Mouse (Mus musculus): ENCODE results near the gene Mc3r. TPM values are rescaled to one million over a fixed set of nuclear protein-coding genes. Genes with fewer than 3 reads are reported as not detected.

The Mc3r gene
- 0.14 TPM in 2 replicates for polyA plus RNA-seq (2015; fragmentation: Nextera tagmentation; extraction: Ambion mirVana)

DNA sequence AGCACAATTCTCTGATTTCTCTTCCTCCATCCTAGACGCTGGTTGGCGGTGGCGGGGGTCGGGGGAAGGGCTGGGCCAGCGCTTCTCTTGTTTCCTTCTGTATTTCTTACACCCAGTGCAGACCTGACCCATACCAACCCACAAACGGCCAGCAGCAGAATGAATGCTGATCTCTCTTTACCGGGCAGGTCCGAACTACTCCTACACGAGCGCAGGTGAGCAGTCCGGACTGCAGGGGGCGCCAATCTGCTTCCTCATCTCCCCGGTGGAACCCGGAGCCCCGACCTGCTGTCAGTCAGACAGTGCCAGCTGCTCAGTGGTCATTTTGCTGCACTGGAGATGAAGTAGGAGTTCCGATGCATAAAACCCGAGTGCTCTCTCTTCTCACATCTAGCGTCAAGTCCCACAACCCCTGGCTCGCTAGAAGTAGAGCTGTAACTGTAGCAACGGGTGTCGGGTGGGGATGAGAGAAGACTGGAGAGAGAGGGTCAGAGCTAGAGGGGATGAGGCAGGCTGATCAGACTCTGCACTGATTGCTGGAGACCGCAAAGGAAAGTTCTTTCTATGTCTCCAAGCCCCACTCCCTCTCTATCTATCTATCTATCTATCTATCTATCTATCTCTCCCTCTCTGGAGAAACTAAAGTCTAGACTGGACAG is at the start of gene Mc3r:
Gene Mc3r (plus strand): TSS at position 387 of the 659 bp plus-strand sequence.
- no peak for ATAC-seq (ENCODE audit: low FRiP score, low read depth)
- Histone ChIP-seq H3K4me1 (peaks cover 7% of the 10 kb centered on the region; the same call in 1 of the 2 replicates), H3K9ac (no peak within 1 kb of the TSS), H3K4me2 (replicated peaks) (no peak within 1 kb of the TSS), H3K36me3 (no peaks in the 10 kb centered on the region), H3K4me3 (no peak within 1 kb of the TSS), H3K27me3 (peaks cover 54% of the 10 kb centered on the region), H3K9me3 (no peaks in the 10 kb centered on the region), H3K27ac (no peak within 1 kb of the TSS)
- WGBS: 13% methylated on average over 22 of the region's 22 CpGs

DNA sequence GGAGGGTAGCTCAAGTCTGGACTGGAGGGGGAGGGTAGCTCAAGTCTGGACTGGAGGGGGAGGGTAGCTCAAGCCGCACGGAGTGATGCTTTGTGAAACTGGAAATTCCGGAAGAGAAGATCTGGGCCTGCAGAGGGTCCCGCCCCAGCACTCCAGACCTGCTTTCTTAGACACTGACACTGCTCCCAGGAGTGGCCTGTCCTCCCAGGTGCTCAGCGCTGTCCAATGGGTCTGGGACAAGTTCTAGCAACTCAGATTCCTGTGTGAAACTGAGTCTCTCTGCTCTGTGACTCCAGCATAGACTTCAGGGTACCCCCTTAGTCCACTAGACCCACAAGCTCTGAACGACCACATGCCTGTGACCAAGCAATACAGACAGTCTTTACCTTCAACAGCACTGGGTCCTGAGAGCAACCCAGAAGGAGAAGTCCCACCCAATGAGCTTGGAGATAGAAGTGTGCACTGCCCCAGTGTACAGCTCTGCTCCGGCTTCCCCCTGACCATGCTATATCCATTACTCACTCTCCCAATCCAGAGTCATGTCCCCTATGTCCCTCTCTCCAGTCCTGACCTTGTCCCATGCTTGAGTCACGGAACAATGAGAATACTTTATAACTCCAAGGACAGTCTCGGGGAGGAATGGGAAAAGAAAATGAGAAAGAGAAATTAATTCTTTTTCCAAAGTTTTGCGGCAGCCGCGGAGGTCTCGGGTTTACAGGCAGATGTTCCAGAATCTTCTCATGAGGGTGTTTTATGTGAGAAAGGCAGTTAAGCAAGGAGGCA is 46.1 kb upstream of the Mc3r start:
- WGBS: 82% methylated on average over 13 of the region's 13 CpGs
- no peak overlapping the region for H3K4me2 ChIP-seq (replicated peaks)
- H3K4me3 ChIP-seq: no peak overlapping the region
- H3K9ac ChIP-seq: no peak overlapping the region
- no peaks in the 10 kb centered on the region for H3K4me1 ChIP-seq
- H3K27ac ChIP-seq: no peak overlapping the region
- H3K36me3 ChIP-seq: no peaks in the 10 kb centered on the region
- no peaks in the 10 kb centered on the region for H3K9me3 ChIP-seq
- no peaks in the 10 kb centered on the region; the same call in 1 of the 2 replicates for H3K27me3 ChIP-seq
- ATAC-seq (ENCODE audit: low FRiP score, low read depth): no peak

DNA sequence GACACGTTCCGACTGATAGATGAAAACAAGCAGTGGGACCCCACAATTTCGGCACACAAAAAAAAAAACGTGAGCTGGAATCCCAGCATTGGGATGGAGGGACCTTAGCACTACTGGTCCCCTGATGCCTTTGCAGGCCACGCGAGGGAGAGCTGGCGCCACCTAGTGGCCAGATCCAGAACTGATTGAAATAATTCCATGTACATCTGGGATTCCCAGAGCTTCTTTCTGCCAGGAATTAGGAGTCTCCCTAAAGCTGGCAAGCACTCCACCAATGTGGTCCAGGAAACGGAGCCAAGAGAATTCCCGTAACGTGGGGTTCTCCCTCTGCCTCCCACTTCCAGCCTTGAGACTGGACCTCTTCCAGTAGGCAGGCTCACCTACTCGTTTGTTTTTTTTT is 41.3 kb upstream of the Mc3r start:
- 7% methylated on average over 11 of the region's 11 CpGs for WGBS
- H3K9ac ChIP-seq: no peak overlapping the region
- H3K4me1 ChIP-seq: no peaks in the 10 kb centered on the region
- no peak overlapping the region for H3K4me2 ChIP-seq (replicated peaks)
- no peak overlapping the region for H3K27ac ChIP-seq
- ATAC-seq (ENCODE audit: low FRiP score, low read depth): peak; percentile 51; the same call in 1 of the 2 replicates
- H3K27me3 ChIP-seq: no peaks in the 10 kb centered on the region; the same call in 1 of the 2 replicates
- H3K4me3 ChIP-seq: no peak overlapping the region
- H3K9me3 ChIP-seq: no peaks in the 10 kb centered on the region
- no peaks in the 10 kb centered on the region for H3K36me3 ChIP-seq

DNA sequence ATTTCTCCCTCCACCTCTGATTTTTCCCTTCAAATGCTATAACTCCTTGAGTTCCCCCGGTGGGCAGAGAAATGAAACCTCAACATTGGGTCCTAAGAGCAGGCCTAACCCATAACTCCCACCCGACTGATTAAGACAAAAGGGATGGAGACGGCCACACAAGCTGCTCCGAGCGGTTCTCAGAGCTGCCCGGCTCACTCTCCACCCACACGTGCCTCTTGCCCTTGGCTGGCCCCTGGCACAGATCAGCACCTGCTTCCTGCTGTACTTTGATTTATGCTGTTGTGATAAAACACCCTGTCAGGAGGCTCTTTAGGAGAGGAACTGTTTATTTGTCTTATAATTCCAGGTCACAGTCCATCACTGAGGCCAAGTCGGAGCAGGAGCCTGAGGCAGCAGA is 34.8 kb upstream of the Mc3r start:
- Histone ChIP-seq H3K4me1 (0 out of 2 replicates have a peak, but pooled peaks cover 5% of the 10 kb centered on the region), H3K4me3 (no peak overlapping the region), H3K27ac (no peak overlapping the region), H3K36me3 (no peaks in the 10 kb centered on the region), H3K27me3 (no peaks in the 10 kb centered on the region), H3K9me3 (no peaks in the 10 kb centered on the region; the same call in 1 of the 2 replicates), H3K4me2 (replicated peaks) (no peak overlapping the region), H3K9ac (no peak overlapping the region)
- no peak for ATAC-seq (ENCODE audit: low FRiP score, low read depth)
- 47% methylated on average over 8 of the region's 8 CpGs for WGBS

DNA sequence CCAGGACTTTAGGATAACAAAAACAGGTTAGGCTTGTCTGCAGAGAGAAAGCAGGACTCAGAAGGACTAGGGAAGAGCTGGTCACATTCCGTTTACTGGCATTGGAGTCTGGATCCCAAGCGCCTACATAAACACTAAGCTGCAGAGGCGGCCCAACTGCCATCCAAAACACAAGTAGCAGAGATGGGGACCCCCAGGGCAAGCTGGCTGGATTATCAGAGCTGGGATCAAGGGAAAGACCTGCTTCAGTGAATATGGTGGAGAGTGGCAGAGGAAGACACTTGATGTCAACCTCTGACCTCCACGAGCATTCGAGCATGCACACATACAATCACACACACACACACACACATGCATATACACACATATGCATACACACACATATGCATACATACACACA is 34.0 kb upstream of the Mc3r start:
- Histone ChIP-seq H3K4me1 (0 out of 2 replicates have a peak, but pooled peaks cover 5% of the 10 kb centered on the region), H3K9ac (no peak overlapping the region), H3K4me3 (no peak overlapping the region), H3K9me3 (no peaks in the 10 kb centered on the region; the same call in 1 of the 2 replicates), H3K36me3 (no peaks in the 10 kb centered on the region), H3K4me2 (replicated peaks) (no peak overlapping the region), H3K27me3 (no peaks in the 10 kb centered on the region), H3K27ac (no peak overlapping the region)
- ATAC-seq (ENCODE audit: low FRiP score, low read depth): no peak
- WGBS: 92% methylated on average over 5 of the region's 5 CpGs

DNA sequence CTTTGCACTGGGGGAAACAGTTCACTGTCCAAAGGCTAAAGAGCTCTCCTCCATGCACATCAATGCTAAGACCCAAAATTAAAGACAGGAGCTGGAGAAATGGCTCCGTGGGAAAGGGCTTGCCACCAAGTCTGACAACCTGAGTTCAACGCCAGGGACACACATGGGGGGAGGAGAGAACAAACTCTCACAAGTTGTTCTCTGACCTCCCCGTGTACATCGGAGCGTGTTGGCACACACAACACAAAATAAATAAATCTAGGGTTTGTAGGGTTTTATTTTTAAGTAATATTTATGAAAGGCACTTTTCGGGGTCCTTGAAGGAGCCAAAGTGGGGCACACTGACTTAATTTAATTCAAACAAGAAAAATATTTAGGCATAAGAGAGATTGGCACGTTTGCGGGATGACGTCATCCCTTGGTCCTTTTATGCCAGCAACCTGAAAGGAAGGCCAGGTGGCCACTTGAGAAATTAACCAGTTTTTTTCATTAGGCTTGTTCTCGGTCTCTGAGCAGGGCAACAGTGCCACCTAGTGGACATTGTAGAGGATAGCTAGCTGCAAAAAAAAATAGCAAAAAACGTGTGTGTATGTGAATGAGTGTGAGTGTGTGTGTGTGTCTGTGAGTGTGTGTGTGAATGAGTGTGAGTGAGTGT is 32.7 kb upstream of the Mc3r start:
- ATAC-seq (ENCODE audit: low FRiP score, low read depth): no peak; the same call in 1 of the 2 replicates
- 27% methylated on average over 11 of the region's 11 CpGs for WGBS
- no peaks in the 10 kb centered on the region; the same call in 1 of the 2 replicates for H3K9me3 ChIP-seq

DNA sequence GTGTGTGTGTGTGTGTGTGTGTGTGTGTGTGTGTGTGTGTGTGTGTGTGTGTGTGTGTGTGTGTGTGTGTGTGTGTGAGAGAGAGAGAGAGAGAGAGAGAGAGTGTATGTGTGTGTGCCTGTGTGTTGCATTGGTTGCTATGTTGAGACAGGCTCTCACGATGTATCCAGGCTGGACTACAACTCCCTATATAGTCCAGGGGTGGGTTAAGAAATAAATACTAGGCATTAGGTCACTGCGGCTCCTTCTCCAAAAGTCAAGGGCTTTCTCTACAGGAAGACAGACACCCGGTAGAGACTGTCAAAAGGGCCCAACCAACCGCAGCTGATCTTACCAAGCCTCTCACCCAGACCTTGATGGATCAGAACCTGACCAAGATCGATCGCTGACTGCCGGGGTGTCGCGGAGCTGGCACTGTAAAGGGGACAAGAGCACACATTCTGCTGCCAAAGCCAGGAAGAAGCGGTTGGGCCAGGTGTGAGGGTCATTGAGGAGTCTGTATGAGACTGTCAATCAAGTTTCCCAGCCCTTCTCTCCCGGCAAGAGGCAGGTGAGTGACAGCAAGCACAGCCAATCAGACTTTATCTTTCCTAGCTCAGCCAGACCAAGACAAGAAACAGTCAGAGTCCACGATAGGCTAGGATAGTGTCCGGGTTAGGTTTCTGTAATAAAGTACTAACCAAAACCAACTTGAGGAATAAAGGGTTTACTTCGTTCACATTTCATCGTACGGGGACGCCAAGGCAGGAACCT is 32.0 kb upstream of the Mc3r start:
- Histone ChIP-seq H3K4me3 (no peak overlapping the region), H3K27me3 (no peaks in the 10 kb centered on the region), H3K4me2 (replicated peaks) (no peak overlapping the region), H3K9ac (no peak overlapping the region), H3K36me3 (no peaks in the 10 kb centered on the region), H3K4me1 (0 out of 2 replicates have a peak, but pooled peaks cover 5% of the 10 kb centered on the region), H3K27ac (no peak overlapping the region), H3K9me3 (no peaks in the 10 kb centered on the region; the same call in 1 of the 2 replicates)
- WGBS: 65% methylated on average over 17 of the region's 17 CpGs
- ATAC-seq (ENCODE audit: low FRiP score, low read depth): no peak

More for the DNA sequence above, 32.7 kb upstream of the Mc3r start:
- H3K4me1 ChIP-seq: 0 out of 2 replicates have a peak, but pooled peaks cover 5% of the 10 kb centered on the region
- no peak overlapping the region for H3K9ac ChIP-seq
- H3K36me3 ChIP-seq: no peaks in the 10 kb centered on the region
- H3K27ac ChIP-seq: no peak overlapping the region
- no peak overlapping the region for H3K4me2 ChIP-seq (replicated peaks)
- H3K4me3 ChIP-seq: no peak overlapping the region
- no peaks in the 10 kb centered on the region for H3K27me3 ChIP-seq

DNA sequence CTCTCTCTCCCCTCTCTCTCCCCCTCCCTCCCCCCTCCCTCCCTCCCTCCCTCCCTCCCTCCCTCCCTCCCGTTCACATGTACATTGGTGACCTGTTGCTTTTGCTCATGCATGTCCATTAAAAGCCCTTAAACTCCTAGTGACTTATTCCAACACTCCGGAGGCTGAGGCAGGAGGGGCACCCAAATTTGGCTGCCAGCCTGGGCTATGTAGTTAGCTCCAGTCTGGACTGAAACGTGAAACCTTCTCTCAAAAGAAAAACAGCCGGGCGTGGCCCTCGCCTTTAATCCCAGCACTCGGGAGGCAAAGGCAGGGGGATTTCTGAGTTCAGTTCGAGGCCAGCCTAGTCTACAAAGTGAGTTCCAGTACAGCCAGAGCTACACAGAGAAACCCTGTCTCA is 30.4 kb upstream of the Mc3r start:
- H3K9me3 ChIP-seq: no peaks in the 10 kb centered on the region; the same call in 1 of the 2 replicates
- 57% methylated on average over 7 of the region's 8 CpGs for WGBS
- no peak for ATAC-seq (ENCODE audit: low FRiP score, low read depth)

DNA sequence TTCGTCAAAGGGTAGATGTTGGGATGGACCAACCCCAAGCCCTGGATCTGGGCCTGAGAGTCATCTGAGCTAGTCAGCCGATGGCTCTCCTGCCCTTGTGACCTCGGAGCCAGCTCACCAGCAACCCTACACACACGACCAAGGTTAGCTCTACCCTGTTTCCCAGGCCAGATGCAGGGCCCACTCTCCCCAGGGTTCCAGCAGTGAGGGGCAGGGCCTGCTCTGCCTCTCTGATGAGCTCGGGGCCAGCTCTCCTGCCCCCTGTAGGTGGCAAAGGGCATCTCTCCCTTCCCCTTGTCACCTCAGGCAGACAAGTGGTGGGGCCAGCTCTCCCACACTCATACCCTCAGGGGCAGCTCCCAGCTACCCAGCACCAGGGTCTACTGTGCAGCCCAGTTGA is 29.1 kb upstream of the Mc3r start:
- Histone ChIP-seq H3K27me3 (peaks cover 12% of the 10 kb centered on the region; the same call in 1 of the 2 replicates), H3K4me3 (no peak overlapping the region), H3K27ac (no peak overlapping the region), H3K9ac (no peak overlapping the region), H3K4me2 (replicated peaks) (no peak overlapping the region), H3K36me3 (no peaks in the 10 kb centered on the region), H3K4me1 (0 out of 2 replicates have a peak, but pooled peaks cover 11% of the 10 kb centered on the region), H3K9me3 (no peaks in the 10 kb centered on the region)
- ATAC-seq (ENCODE audit: low FRiP score, low read depth): no peak
- 55% methylated on average over 5 of the region's 5 CpGs for WGBS

More for the DNA sequence above, 30.4 kb upstream of the Mc3r start:
- Histone ChIP-seq H3K4me3 (no peak overlapping the region), H3K4me2 (replicated peaks) (no peak overlapping the region), H3K4me1 (0 out of 2 replicates have a peak, but pooled peaks cover 6% of the 10 kb centered on the region), H3K27ac (no peak overlapping the region), H3K27me3 (peaks cover 11% of the 10 kb centered on the region; the same call in 1 of the 2 replicates), H3K9ac (no peak overlapping the region), H3K36me3 (no peaks in the 10 kb centered on the region)

DNA sequence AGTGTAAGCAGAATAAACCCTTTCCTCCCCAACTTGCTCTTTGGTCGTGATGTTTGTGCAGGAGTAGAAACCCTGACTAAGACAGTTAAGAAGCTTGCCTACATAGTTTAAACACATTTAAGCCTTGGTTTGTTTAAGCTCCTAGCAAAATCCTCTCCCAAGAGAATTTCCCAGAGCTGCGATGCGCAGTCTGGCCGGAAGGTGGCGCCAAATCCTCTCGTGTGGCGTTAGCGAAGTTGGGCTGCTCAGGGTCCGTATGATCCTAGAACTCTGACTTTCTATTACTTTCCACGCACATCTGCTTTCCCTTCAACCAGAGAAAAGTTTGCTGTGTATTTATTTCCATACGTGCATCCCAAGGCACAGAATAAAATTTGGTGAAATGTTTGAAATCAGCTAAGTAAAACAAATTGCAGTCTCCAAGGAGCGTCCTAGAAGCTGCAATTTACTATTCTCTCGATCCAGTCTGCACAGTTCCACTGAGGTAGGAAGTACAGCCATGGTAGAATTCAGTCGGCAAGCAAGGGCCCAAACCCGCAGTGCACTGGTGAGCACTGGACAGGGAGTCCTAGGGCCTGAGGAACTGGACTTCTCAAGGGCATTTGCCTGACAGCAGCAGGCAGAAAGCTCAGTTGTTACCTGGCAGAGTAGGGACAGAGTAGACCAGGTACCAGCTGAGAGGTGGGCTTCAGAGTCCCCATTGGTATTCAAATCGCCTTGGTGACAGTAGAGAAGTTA is 26.5 kb upstream of the Mc3r start:
- no peak for ATAC-seq (ENCODE audit: low FRiP score, low read depth)
- 11% methylated on average over 16 of the region's 16 CpGs for WGBS
- no peaks in the 10 kb centered on the region for H3K9me3 ChIP-seq
- H3K9ac ChIP-seq: no peak overlapping the region
- no peak overlapping the region for H3K27ac ChIP-seq
- H3K4me3 ChIP-seq: no peak overlapping the region
- no peaks in the 10 kb centered on the region for H3K36me3 ChIP-seq
- H3K27me3 ChIP-seq: peaks cover 12% of the 10 kb centered on the region; the same call in 1 of the 2 replicates
- 0 out of 2 replicates have a peak, but pooled peaks cover 6% of the 10 kb centered on the region for H3K4me1 ChIP-seq
- H3K4me2 ChIP-seq (replicated peaks): no peak overlapping the region

DNA sequence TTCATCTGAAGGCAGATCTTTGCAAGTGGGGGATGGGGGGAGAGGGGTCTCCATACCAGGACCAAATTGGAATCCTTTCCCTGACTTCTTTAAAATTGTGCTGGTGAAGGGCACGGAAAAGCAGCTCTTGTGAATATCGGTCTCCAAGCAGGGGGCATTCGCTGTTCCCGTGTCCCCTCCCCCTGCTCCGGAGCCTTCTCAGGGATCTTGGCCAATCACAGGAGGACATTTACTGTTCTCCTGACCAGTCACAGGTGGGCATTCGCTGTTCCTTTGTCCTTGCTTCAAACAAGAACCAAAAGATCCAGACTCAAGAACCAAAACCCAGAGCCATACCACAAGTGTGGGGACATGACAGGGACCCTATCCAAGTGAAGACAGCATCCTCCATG is 25.9 kb upstream of the Mc3r start:
- no peak overlapping the region for H3K27ac ChIP-seq
- no peak overlapping the region for H3K4me3 ChIP-seq
- ATAC-seq (ENCODE audit: low FRiP score, low read depth): no peak
- no peak overlapping the region for H3K9ac ChIP-seq
- 17% methylated on average over 6 of the region's 6 CpGs for WGBS
- 0 out of 2 replicates have a peak, but pooled peaks cover 6% of the 10 kb centered on the region for H3K4me1 ChIP-seq
- H3K4me2 ChIP-seq (replicated peaks): no peak overlapping the region
- H3K36me3 ChIP-seq: no peaks in the 10 kb centered on the region
- peaks cover 12% of the 10 kb centered on the region; the same call in 1 of the 2 replicates for H3K27me3 ChIP-seq
- H3K9me3 ChIP-seq: no peaks in the 10 kb centered on the region
